Mouse (Mus musculus): ENCODE measurements around the gene Slc20a1. TPM values are rescaled to one million over a fixed set of nuclear protein-coding genes. Genes with fewer than 3 reads are reported as not detected.
A peak's percentile ranks its signal among the peaks of the same experiment; 100 is the strongest.

The Slc20a1 gene
- polyA plus RNA-seq (2015; fragmentation: Nextera tagmentation; extraction: Ambion mirVana) = 33.8 and 35.5 TPM in 2 replicates

DNA sequence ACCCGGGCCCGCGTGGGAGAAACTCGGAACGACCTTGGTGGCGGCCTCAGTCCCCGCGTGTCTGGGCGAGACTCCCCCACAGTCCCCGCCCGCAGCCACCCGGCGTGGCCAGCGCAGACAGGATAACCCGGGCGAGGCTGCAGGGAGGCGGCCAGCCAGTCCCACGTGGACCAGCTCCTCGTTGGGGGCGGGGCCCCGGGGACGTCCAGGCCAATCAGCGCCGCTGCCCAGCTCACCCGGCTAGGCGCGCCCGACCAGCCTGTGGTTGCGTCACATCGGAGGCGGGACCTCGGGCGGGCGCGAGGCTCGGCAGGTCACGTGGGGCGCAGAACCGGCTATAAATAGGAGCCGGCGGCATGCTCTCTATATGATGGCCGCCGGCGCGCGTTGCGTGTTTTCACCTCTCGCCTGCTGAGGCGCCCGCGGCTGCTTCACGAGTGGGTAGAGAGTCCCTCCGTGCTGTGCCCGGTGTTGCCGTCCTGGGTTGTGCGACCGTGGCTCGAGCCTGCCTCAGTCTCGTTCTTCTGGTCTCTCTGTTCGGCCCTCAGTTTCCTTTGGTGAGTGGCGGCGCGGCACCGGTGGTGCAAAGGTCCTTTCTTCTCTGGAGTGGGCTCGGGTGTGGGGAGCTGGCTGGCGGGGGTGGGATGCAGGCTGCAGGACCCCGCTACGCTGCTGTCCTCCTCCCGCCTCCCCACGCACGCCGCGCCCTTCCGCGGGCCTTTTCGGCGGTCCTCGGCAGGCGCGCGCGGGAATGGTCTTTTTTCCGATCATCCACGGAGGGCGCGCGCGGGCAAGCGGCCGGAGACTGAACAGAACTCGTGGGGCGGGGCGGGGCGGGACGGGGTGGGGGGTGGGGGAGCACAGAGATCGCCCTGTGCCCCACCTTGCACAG is at the start of gene Slc20a1:
Gene Slc20a1, plus strand, starts transcription at position 329 of the 892 bp plus-strand sequence.
- H3K4me3 ChIP-seq = peak within 1 kb of the TSS; percentile 80
- no peaks in the 10 kb centered on the region for H3K27me3 ChIP-seq
- under 1% methylated on average over 79 of the region's 96 CpGs for WGBS
- H3K36me3 ChIP-seq = peaks cover 31% of the 10 kb centered on the region
- H3K9me3 ChIP-seq = no peaks in the 10 kb centered on the region
- H3K4me2 ChIP-seq (replicated peaks) = peak within 1 kb of the TSS; percentile 88
- peak; percentile 99 for ATAC-seq (ENCODE audit: low FRiP score, low read depth)
- peak within 1 kb of the TSS; percentile 86 for H3K27ac ChIP-seq
- H3K4me1 ChIP-seq = peaks cover 20% of the 10 kb centered on the region
- H3K9ac ChIP-seq = peak within 1 kb of the TSS; percentile 91

GRCm38 (mm10) chr2:129148836-129149235 is 49.7 kb upstream of the Slc20a1 start:
- Histone ChIP-seq H3K27ac (no peak overlapping the region), H3K9me3 (no peaks in the 10 kb centered on the region), H3K9ac (no peak overlapping the region), H3K27me3 (no peaks in the 10 kb centered on the region), H3K4me2 (replicated peaks) (no peak overlapping the region), H3K4me1 (no peaks in the 10 kb centered on the region), H3K36me3 (no peaks in the 10 kb centered on the region), H3K4me3 (no peak overlapping the region)
- ATAC-seq (ENCODE audit: low FRiP score, low read depth) = no peak
- 70% methylated on average over 2 of the region's 2 CpGs for WGBS

DNA sequence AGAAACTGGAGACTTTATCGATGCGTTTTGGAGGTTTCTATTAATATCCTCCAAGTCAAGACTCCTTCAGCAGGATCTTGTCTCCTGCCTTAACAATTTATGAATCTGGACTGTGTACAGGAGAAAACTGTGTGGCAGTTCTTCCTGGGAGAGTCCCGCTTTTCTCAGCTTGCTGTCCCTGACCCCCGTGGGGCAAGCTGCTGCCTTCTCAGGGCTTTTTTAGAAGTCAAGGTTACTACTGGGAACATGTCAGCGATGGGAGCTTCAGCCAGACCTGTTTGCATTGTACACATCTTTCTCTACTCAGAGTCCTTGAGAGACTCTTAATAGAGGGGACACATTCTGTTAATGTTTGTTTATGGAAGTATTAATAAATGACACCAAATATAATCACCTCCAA is 48.2 kb upstream of the Slc20a1 start:
- Histone ChIP-seq H3K27ac (no peak overlapping the region), H3K27me3 (no peaks in the 10 kb centered on the region), H3K4me1 (no peaks in the 10 kb centered on the region), H3K36me3 (no peaks in the 10 kb centered on the region), H3K4me2 (replicated peaks) (no peak overlapping the region), H3K9me3 (no peaks in the 10 kb centered on the region), H3K9ac (no peak overlapping the region), H3K4me3 (no peak overlapping the region)
- no peak for ATAC-seq (ENCODE audit: low FRiP score, low read depth)
- 88% methylated on average over 5 of the region's 5 CpGs for WGBS

DNA sequence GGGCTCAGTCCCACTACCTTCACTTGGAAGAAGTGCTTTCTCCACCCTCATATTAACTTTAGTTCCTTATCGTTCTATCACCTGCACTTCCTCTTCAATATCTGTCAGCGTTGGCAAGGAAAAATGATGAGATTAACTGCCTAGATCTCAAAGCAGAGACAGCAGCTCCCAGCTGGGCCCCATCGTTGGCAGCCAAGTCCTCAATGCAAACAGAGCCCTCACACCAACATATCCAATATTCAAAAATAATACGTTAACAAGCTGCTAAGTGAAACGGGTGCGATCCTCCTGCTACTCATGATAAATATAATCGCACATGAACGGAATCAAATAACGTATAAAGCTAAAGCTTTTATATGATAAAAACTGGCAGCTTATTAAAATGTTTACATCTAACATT is 47.5 kb upstream of the Slc20a1 start:
- Histone ChIP-seq H3K4me1 (no peaks in the 10 kb centered on the region), H3K9ac (no peak overlapping the region), H3K27ac (no peak overlapping the region), H3K27me3 (no peaks in the 10 kb centered on the region), H3K4me2 (replicated peaks) (no peak overlapping the region), H3K9me3 (no peaks in the 10 kb centered on the region), H3K4me3 (no peak overlapping the region), H3K36me3 (no peaks in the 10 kb centered on the region)
- 91% methylated on average over 9 of the region's 9 CpGs for WGBS
- ATAC-seq (ENCODE audit: low FRiP score, low read depth) = no peak

- H3K9ac ChIP-seq = no peak overlapping the region
- WGBS = 72% methylated on average over 1 of the region's 1 CpGs
- H3K4me2 ChIP-seq (replicated peaks) = no peak overlapping the region
- H3K36me3 ChIP-seq = no peaks in the 10 kb centered on the region
- no peak for ATAC-seq (ENCODE audit: low FRiP score, low read depth)
- no peaks in the 10 kb centered on the region for H3K9me3 ChIP-seq
- no peak overlapping the region for H3K27ac ChIP-seq
- no peaks in the 10 kb centered on the region for H3K27me3 ChIP-seq
- no peak overlapping the region for H3K4me3 ChIP-seq
- H3K4me1 ChIP-seq = no peaks in the 10 kb centered on the region
These were observed 45.8 kb upstream of the Slc20a1 start for GRCm38 (mm10) chr2:129152751-129153150.

- Histone ChIP-seq H3K4me3 (no peak overlapping the region), H3K4me1 (no peaks in the 10 kb centered on the region), H3K9ac (no peak overlapping the region), H3K27me3 (no peaks in the 10 kb centered on the region), H3K4me2 (replicated peaks) (no peak overlapping the region), H3K36me3 (no peaks in the 10 kb centered on the region), H3K9me3 (no peaks in the 10 kb centered on the region), H3K27ac (no peak overlapping the region)
- no peak for ATAC-seq (ENCODE audit: low FRiP score, low read depth)
- 69% methylated on average over 5 of the region's 5 CpGs for WGBS
These were observed 33.7 kb upstream of the Slc20a1 start for GRCm38 (mm10) chr2:129164815-129165214.

GRCm38 (mm10) chr2:129166466-129167463 is 31.8 kb upstream of the Slc20a1 start:
- no peak for ATAC-seq (ENCODE audit: low FRiP score, low read depth)
- WGBS = 74% methylated on average over 10 of the region's 10 CpGs

GRCm38 (mm10) chr2:129173386-129173785 is 25.2 kb upstream of the Slc20a1 start:
- Histone ChIP-seq H3K27me3 (no peaks in the 10 kb centered on the region), H3K4me1 (0 out of 2 replicates have a peak, but pooled peaks cover 3% of the 10 kb centered on the region), H3K9me3 (no peaks in the 10 kb centered on the region), H3K4me2 (replicated peaks) (no peak overlapping the region), H3K4me3 (no peak overlapping the region), H3K36me3 (no peaks in the 10 kb centered on the region), H3K9ac (no peak overlapping the region), H3K27ac (no peak overlapping the region)
- WGBS = 48% methylated on average over 10 of the region's 10 CpGs
- ATAC-seq (ENCODE audit: low FRiP score, low read depth) = no peak

More at GRCm38 (mm10) chr2:129166466-129167463, 31.8 kb upstream of the Slc20a1 start:
- Histone ChIP-seq H3K4me2 (replicated peaks) (no peak overlapping the region), H3K9me3 (no peaks in the 10 kb centered on the region), H3K9ac (no peak overlapping the region), H3K4me1 (no peaks in the 10 kb centered on the region), H3K27ac (no peak overlapping the region), H3K27me3 (no peaks in the 10 kb centered on the region), H3K36me3 (no peaks in the 10 kb centered on the region), H3K4me3 (no peak overlapping the region)

GRCm38 (mm10) chr2:129174474-129174873 is 24.1 kb upstream of the Slc20a1 start:
- Histone ChIP-seq H3K4me3 (no peak overlapping the region), H3K9ac (no peak overlapping the region), H3K27ac (no peak overlapping the region), H3K9me3 (no peaks in the 10 kb centered on the region), H3K27me3 (no peaks in the 10 kb centered on the region), H3K4me2 (replicated peaks) (no peak overlapping the region), H3K36me3 (no peaks in the 10 kb centered on the region), H3K4me1 (0 out of 2 replicates have a peak, but pooled peaks cover 3% of the 10 kb centered on the region)
- 39% methylated on average over 7 of the region's 7 CpGs for WGBS
- no peak for ATAC-seq (ENCODE audit: low FRiP score, low read depth)

DNA sequence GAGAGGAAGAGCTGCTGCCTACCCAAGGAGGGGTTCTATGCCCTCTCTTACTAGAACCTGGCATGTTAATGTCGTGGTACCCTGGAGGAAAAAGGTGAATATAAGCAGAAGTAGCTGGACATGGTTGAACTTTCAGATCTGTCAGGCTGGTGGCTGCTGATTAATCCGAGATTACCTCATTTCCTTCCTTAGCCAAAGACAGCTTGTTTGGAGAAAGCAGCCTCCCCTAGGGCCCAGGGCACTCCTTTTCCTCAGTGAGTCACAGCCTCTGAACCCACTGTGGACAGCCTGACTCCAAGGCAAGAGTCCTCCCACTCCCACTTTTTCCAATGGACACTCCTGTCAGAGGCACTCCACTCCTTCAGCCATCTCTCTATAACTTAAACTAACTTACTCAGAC is 22.9 kb upstream of the Slc20a1 start:
- Histone ChIP-seq H3K4me3 (no peak overlapping the region), H3K9me3 (no peaks in the 10 kb centered on the region), H3K27ac (no peak overlapping the region), H3K36me3 (no peaks in the 10 kb centered on the region), H3K4me2 (replicated peaks) (no peak overlapping the region), H3K4me1 (0 out of 2 replicates have a peak, but pooled peaks cover 5% of the 10 kb centered on the region), H3K27me3 (no peaks in the 10 kb centered on the region), H3K9ac (no peak overlapping the region)
- 70% methylated on average over 2 of the region's 2 CpGs for WGBS
- no peak for ATAC-seq (ENCODE audit: low FRiP score, low read depth)

- Histone ChIP-seq H3K36me3 (no peaks in the 10 kb centered on the region), H3K4me2 (replicated peaks) (no peak overlapping the region), H3K9me3 (no peaks in the 10 kb centered on the region), H3K27ac (no peak overlapping the region), H3K4me3 (no peak overlapping the region), H3K9ac (no peak overlapping the region), H3K27me3 (no peaks in the 10 kb centered on the region), H3K4me1 (0 out of 2 replicates have a peak, but pooled peaks cover 5% of the 10 kb centered on the region)
- WGBS = 75% methylated on average over 12 of the region's 12 CpGs
- no peak for ATAC-seq (ENCODE audit: low FRiP score, low read depth)
These were observed 21.7 kb upstream of the Slc20a1 start for GRCm38 (mm10) chr2:129176676-129177420.

Measured in limb, embryonic 13.5 days (tissue).